Mouse (Mus musculus) liver, postnatal 0 days (tissue): ENCODE data around the gene Cd101. TPM values are rescaled to one million over a fixed set of nuclear protein-coding genes. Genes with fewer than 3 reads are reported as not detected.

Experiments used
- ATAC-seq: fragments of 200-750 bp; cut with Nextera tagmentation; 2 replicates; pipeline ENCODE4 v1.8.0; 2017; ENCODE audit warnings: mild to moderate bottlenecking, moderate library complexity
- DNase-seq: peaks from one replicate; pipeline ENCODE4 v3.0.0-alpha.2; 2016
- H3K27ac ChIP-seq: fragments of 300-500 bp; sonication (generic); 2 replicates; pipeline ENCODE4 v1.5.1; 2014; ENCODE audit warnings: antibody characterized with exemption, moderate library complexity, mild to moderate bottlenecking, low read depth
- H3K27me3 ChIP-seq: fragments of 300-500 bp; sonication (generic); 2 replicates; pipeline ENCODE4 v1.6.1; 2014; ENCODE audit warnings: low read length, control low read depth, mixed read lengths; ENCODE audit not compliant: insufficient read depth
- H3K36me3 ChIP-seq: fragments of 300-500 bp; sonication (generic); replicated peaks from 2 replicates; pipeline ENCODE4 v1.6.1; 2014; ENCODE audit warnings: mild to moderate bottlenecking, control low read depth, low read length, moderate library complexity, mixed read lengths; ENCODE audit not compliant: insufficient read depth
- H3K4me1 ChIP-seq: fragments of 300-500 bp; sonication (generic); 2 replicates; pipeline ENCODE4 v1.6.1; 2014; ENCODE audit warnings: antibody characterized with exemption, mild to moderate bottlenecking, control low read depth; ENCODE audit not compliant: insufficient read depth
- H3K4me2 ChIP-seq: fragments of 300-500 bp; sonication (generic); 2 replicates; pipeline ENCODE4 v1.6.1; 2014; ENCODE audit warnings: low read depth, mild to moderate bottlenecking, low read length, moderate library complexity, mixed read lengths
- H3K4me3 ChIP-seq: fragments of 300-500 bp; sonication (generic); 2 replicates; pipeline ENCODE4 v1.5.1; 2014; ENCODE audit warnings: low read depth, low read length
- H3K9ac ChIP-seq: fragments of 300-500 bp; sonication (generic); replicated peaks from 2 replicates; pipeline ENCODE4 v1.6.1; 2014; ENCODE audit warnings: mild to moderate bottlenecking, moderate library complexity
- H3K9me3 ChIP-seq: fragments of 300-500 bp; sonication (generic); 2 replicates; pipeline ENCODE4 v1.6.1; 2016; ENCODE audit warnings: mild to moderate bottlenecking, control low read depth, low read length, mixed read lengths
- CTCF ChIP-seq: sonication (generic); IDR thresholded peaks from 2 replicates; pipeline ENCODE4 v1.5.1; 2016; ENCODE audit warnings: antibody characterized with exemption, low read depth
- EP300 ChIP-seq: IDR thresholded peaks from 2 replicates; pipeline ENCODE4 v1.6.1; 2016; ENCODE audit warnings: antibody characterized with exemption, low read depth, mild to moderate bottlenecking
- WGBS: fragments of 180-500 bp; shearing (Covaris S2); extraction: QIAGEN DNeasy Blood & Tissue Kit; methylation state at CpG from one replicate; pipeline ENCODE4 v1.1.7; 2014; ENCODE audit not compliant: insufficient replicate concordance; 5-methylcytosine and 5-hydroxymethylcytosine counted together
- polyA plus RNA-seq: library from polyadenylated mRNA; unstranded; fragments of >200 nt; fragmentation: Nextera tagmentation; extraction: Ambion mirVana; gene quantifications from 2 replicates; pipeline ENCODE4 v1.2.1, GENCODE M21; 2015

Gene Cd101
- 0.09 and 0.12 TPM in 2 replicates for polyA plus RNA-seq

DNA sequence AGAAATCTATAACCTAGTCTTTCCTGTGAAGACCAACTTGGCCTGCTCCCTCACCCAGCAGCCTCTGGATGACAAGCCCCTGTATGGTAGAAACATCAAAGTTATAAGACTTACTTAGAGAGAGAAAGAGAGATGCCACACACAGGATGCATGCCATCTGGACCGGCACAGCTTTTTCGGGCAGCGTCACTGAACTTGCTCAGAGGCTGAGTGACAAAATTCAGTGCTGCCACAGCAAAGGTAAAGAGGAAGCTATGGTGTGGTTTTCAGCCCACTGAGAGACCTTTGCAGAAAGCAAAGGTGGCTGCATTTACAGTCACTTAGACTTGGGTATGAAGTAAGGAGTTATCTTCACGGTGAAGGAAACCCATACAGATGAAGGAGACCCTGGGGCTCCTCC, at the start of gene Cd101:
TSS of gene Cd101 (minus strand) at position 218 of the 400 bp plus-strand sequence.
- Histone ChIP-seq H3K4me1 (peaks cover 3% of the 10 kb centered on the region; the same call in 1 of the 2 replicates), H3K9ac (no peak within 1 kb of the TSS), H3K9me3 (no peaks in the 10 kb centered on the region), H3K36me3 (no peaks in the 10 kb centered on the region), H3K4me3 (no peak within 1 kb of the TSS), H3K27ac (no peak within 1 kb of the TSS), H3K4me2 (no peak within 1 kb of the TSS), H3K27me3 (no peaks in the 10 kb centered on the region)
- WGBS, result 61% methylated on average over 4 of the region's 4 CpGs
- no peak for ATAC-seq
- no peak for DNase-seq
- TF ChIP-seq CTCF (no peak), EP300 (no peak)

- Histone ChIP-seq H3K9ac (no peak overlapping the region), H3K27ac (no peak overlapping the region), H3K36me3 (no peaks in the 10 kb centered on the region), H3K27me3 (no peaks in the 10 kb centered on the region), H3K4me1 (no peaks in the 10 kb centered on the region), H3K4me2 (no peak overlapping the region), H3K4me3 (no peak overlapping the region), H3K9me3 (no peaks in the 10 kb centered on the region)
- ATAC-seq, result no peak
- WGBS, result 78% methylated on average over 1 of the region's 1 CpGs
- DNase-seq, result no peak
- TF ChIP-seq EP300 (no peak), CTCF (no peak)
Observed at GRCm38 (mm10) chr3:101078344-101078743, 49.0 kb upstream of the Cd101 start.

DNA sequence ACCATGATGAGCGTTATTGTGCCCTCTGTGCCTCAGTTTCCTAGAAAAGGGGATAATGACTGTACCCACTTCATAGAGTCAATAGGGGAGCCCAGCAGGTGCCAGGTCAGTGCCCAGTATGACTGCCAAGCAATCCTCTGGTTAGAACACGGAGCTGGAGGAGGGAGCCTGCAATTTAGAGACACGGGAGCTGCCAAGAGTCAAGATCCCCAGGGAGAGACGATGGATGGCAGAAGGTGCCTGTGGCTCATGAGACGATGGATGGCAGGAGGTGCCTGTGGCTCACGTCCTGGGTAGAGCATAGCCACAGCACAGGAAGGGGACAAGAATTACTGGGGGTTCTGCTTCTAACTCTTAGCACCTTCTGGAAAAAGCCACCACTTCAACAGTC, 48.3 kb upstream of the Cd101 start:
- no peak overlapping the region for H3K27ac ChIP-seq
- H3K9ac ChIP-seq, result no peak overlapping the region
- DNase-seq, result no peak
- ATAC-seq, result no peak
- H3K36me3 ChIP-seq, result no peaks in the 10 kb centered on the region
- no peaks in the 10 kb centered on the region for H3K27me3 ChIP-seq
- 79% methylated on average over 6 of the region's 6 CpGs for WGBS
- no peak overlapping the region for H3K4me2 ChIP-seq
- H3K4me1 ChIP-seq, result no peaks in the 10 kb centered on the region
- H3K9me3 ChIP-seq, result no peaks in the 10 kb centered on the region
- no peak overlapping the region for H3K4me3 ChIP-seq
- no peak for TF ChIP-seq EP300
- TF ChIP-seq CTCF, result no peak

GRCm38 (mm10) chr3:101076966-101077709, 47.8 kb upstream of the Cd101 start:
- no peaks in the 10 kb centered on the region for H3K4me1 ChIP-seq
- H3K4me2 ChIP-seq, result no peak overlapping the region
- no peak overlapping the region for H3K9ac ChIP-seq
- DNase-seq (no peak), ATAC-seq (no peak)
- H3K27ac ChIP-seq, result no peak overlapping the region
- TF ChIP-seq CTCF, result no peak
- TF ChIP-seq EP300, result no peak
- H3K9me3 ChIP-seq, result no peaks in the 10 kb centered on the region
- 86% methylated on average over 25 of the region's 25 CpGs for WGBS
- H3K36me3 ChIP-seq, result no peaks in the 10 kb centered on the region
- no peak overlapping the region for H3K4me3 ChIP-seq
- no peaks in the 10 kb centered on the region for H3K27me3 ChIP-seq

GRCm38 (mm10) chr3:101075866-101076265, 46.5 kb upstream of the Cd101 start:
- Histone ChIP-seq H3K9ac (no peak overlapping the region), H3K27ac (no peak overlapping the region), H3K36me3 (no peaks in the 10 kb centered on the region), H3K9me3 (no peaks in the 10 kb centered on the region), H3K27me3 (no peaks in the 10 kb centered on the region), H3K4me2 (no peak overlapping the region), H3K4me1 (no peaks in the 10 kb centered on the region), H3K4me3 (no peak overlapping the region)
- ATAC-seq, result no peak
- DNase-seq, result no peak
- WGBS, result 68% methylated on average over 3 of the region's 3 CpGs
- TF ChIP-seq CTCF (no peak), EP300 (no peak)

DNA sequence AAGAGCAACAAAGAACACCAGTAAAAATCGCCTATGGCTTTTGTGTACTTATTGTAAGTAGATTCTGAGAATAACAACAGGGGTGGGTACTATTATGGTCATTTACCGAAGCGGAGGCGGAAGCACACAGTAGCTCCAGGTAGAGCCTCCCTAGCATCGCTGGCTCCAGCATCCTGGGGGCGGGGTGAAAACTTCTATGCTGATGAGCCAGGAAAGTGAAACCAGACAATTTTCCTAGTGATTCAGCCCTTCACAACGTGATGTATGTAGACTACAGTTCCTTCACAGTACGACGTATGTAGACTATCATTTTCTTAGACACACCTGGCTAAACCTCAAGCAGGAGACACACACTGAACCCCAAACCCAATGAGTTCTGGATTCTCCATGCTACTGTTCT, 44.0 kb upstream of the Cd101 start:
- Histone ChIP-seq H3K9me3 (no peaks in the 10 kb centered on the region), H3K36me3 (no peaks in the 10 kb centered on the region), H3K27ac (no peak overlapping the region), H3K4me3 (no peak overlapping the region), H3K4me2 (no peak overlapping the region), H3K4me1 (no peaks in the 10 kb centered on the region), H3K9ac (no peak overlapping the region), H3K27me3 (no peaks in the 10 kb centered on the region)
- TF ChIP-seq CTCF, result no peak
- no peak for TF ChIP-seq EP300
- ATAC-seq, result no peak
- 81% methylated on average over 9 of the region's 9 CpGs for WGBS
- DNase-seq, result no peak
